Mouse (Mus musculus) small intestine, adult 2 months (tissue): ENCODE measurements around the gene Olfr1394.

ENCODE experiments used
- CTCF ChIP-seq: fragments of 200-500 bp; IDR thresholded peaks from 2 replicates; pipeline ENCODE4 v1.5.1; 2012; ENCODE audit warnings: low read depth, mild to moderate bottlenecking, control low read depth, inconsistent platforms, low read length, moderate library complexity, mixed read lengths; ENCODE audit not compliant: insufficient replicate concordance, insufficient read length; ENCODE audit errors: extremely low read depth
- POLR2A ChIP-seq: fragments of 200-500 bp; IDR thresholded peaks from 2 replicates; pipeline ENCODE4 v1.6.1; 2012; ENCODE audit warnings: low read depth, mild to moderate bottlenecking, control low read depth, inconsistent platforms, low read length, moderate library complexity

GRCm38 (mm10) chr11:49191083-49191482, 36.9 kb downstream of the Olfr1394 start:
- no peak for TF ChIP-seq CTCF
- TF ChIP-seq POLR2A, result no peak
